Mouse (Mus musculus) myocyte (in vitro differentiated cells): Measurements from ENCODE around the gene Dock6. TPM values are rescaled to one million over a fixed set of nuclear protein-coding genes. Genes with fewer than 3 reads are reported as not detected.
"Not testable (repeated sequence)": the region's sequence is repeated elsewhere in the genome, so short reads cannot be mapped to it uniquely, and the experiment has no call there.

Source experiments
- H3K27me3 ChIP-seq: one replicate; pipeline ENCODE4 v1.6.1; 2011; ENCODE audit not compliant: control insufficient read depth, insufficient read depth, insufficient read length
- H3K36me3 ChIP-seq: one replicate; pipeline ENCODE4 v1.6.1; 2011; ENCODE audit not compliant: control insufficient read depth, insufficient read depth
- H3K4me2 ChIP-seq: one replicate; pipeline ENCODE4 v1.6.1; 2011; ENCODE audit warnings: low read depth, control low read depth
- H3K4me3 ChIP-seq: one replicate; pipeline ENCODE4 v1.5.1; 2011; ENCODE audit warnings: mild to moderate bottlenecking, control low read depth, moderate library complexity
- H3K79me2 ChIP-seq: one replicate; pipeline ENCODE4 v1.6.1; 2011; ENCODE audit not compliant: control insufficient read depth, insufficient read depth
- H3ac ChIP-seq: one replicate; pipeline ENCODE4 v1.6.1; 2011; ENCODE audit not compliant: control insufficient read depth, insufficient read length
- CEBPB ChIP-seq: IDR thresholded peaks from 2 replicates; pipeline ENCODE4 v1.6.1; 2011; ENCODE audit warnings: mild to moderate bottlenecking, moderate library complexity; ENCODE audit not compliant: poor library complexity, insufficient read depth, severe bottlenecking
- E2F4 ChIP-seq: IDR thresholded peaks from one replicate; pipeline ENCODE4 v1.6.1; 2011; ENCODE audit warnings: mild to moderate bottlenecking, control low read depth, moderate library complexity; ENCODE audit not compliant: insufficient read depth
- MAX ChIP-seq: IDR thresholded peaks from one replicate; pipeline ENCODE4 v1.6.1; 2011; ENCODE audit warnings: low read depth, mild to moderate bottlenecking, control low read depth
- MYOD1 ChIP-seq, 3 experiments: IDR thresholded peaks; one replicate each; pipeline ENCODE4 v1.6.1; 2011; ENCODE audit warnings: control low read depth in 2 of 3, low read depth in 2 of 3, mild to moderate bottlenecking in 2 of 3, moderate library complexity in 1 of 3; ENCODE audit not compliant: insufficient read length in 2 of 3, control insufficient read depth in 1 of 3
- MYOG ChIP-seq, 3 experiments: IDR thresholded peaks; one replicate each; pipeline ENCODE4 v1.6.1; 2011; ENCODE audit warnings: control low read depth in 2 of 3, low read depth in 2 of 3, mild to moderate bottlenecking in 2 of 3; ENCODE audit not compliant: insufficient read length in 2 of 3, control insufficient read depth in 1 of 3, insufficient read depth in 1 of 3
- POLR2A ChIP-seq: IDR thresholded peaks from one replicate; pipeline ENCODE4 v1.6.1; 2011; ENCODE audit warnings: low read depth, mild to moderate bottlenecking, control low read depth, moderate library complexity; ENCODE audit not compliant: insufficient read length
- POLR2AphosphoS2 ChIP-seq: IDR thresholded peaks from one replicate; pipeline ENCODE4 v1.6.1; 2011; ENCODE audit warnings: low read depth, control low read depth; ENCODE audit not compliant: insufficient read length
- REST ChIP-seq: IDR thresholded peaks from one replicate; pipeline ENCODE4 v1.6.1; 2011; ENCODE audit warnings: mild to moderate bottlenecking, control low read depth, moderate library complexity; ENCODE audit not compliant: insufficient read depth, insufficient read length
- SRF ChIP-seq: IDR thresholded peaks from one replicate; pipeline ENCODE4 v1.6.1; 2011; ENCODE audit warnings: low read depth; ENCODE audit not compliant: control insufficient read depth, insufficient read length
- TCF12 ChIP-seq: IDR thresholded peaks from one replicate; pipeline ENCODE4 v1.6.1; 2011; ENCODE audit warnings: mild to moderate bottlenecking, control low read depth; ENCODE audit not compliant: poor library complexity, insufficient read depth, severe bottlenecking
- TCF3 ChIP-seq: IDR thresholded peaks from one replicate; pipeline ENCODE4 v1.6.1; 2011; ENCODE audit warnings: low read depth, control low read depth; ENCODE audit not compliant: insufficient read length
- USF1 ChIP-seq: IDR thresholded peaks from one replicate; pipeline ENCODE4 v1.6.1; 2011; ENCODE audit warnings: low read depth, mild to moderate bottlenecking, control low read depth, moderate library complexity
- polyA plus RNA-seq: library from polyadenylated mRNA; unstranded; fragments of >200 nt; fragmentation: generic; extraction: Trizol; gene quantifications from one replicate; pipeline ENCODE4 v1.2.1, GENCODE M21; 2012; ENCODE audit warnings: missing spikeins

Gene Dock6
- polyA plus RNA-seq, 1 experiment: 20.3 TPM

- Histone ChIP-seq H3K79me2 (no peaks in the 10 kb centered on the region), H3K4me2 (peak overlapping the region; percentile 73), H3K36me3 (no peaks in the 10 kb centered on the region), H3ac (no peak overlapping the region), H3K27me3 (peaks cover 27% of the 10 kb centered on the region), H3K4me3 (no peak overlapping the region)
- no peak for TF ChIP-seq MAX
- TF ChIP-seq MYOD1 (IDR thresholded peaks at IDR 0.05; ENCODE audit: control insufficient read depth in 1 of 3, insufficient read length in 2 of 3, low read depth in 2 of 3): peak in 1 of 3 experiments; percentile 1
These were observed 18.6 kb upstream of the Dock6 start for GRCm38 (mm10) chr9:21870879-21871524.

- H3K36me3 ChIP-seq, H3K79me2 ChIP-seq, H3ac ChIP-seq, H3K4me3 ChIP-seq, H3K4me2 ChIP-seq: not testable (repeated sequence)
- peaks cover 21% of the 10 kb centered on the region for H3K27me3 ChIP-seq
These were observed 16.9 kb upstream of the Dock6 start for GRCm38 (mm10) chr9:21869290-21869689.

- Histone ChIP-seq H3K4me3 (no peak overlapping the region), H3ac (no peak overlapping the region), H3K79me2 (no peaks in the 10 kb centered on the region), H3K4me2 (no peak overlapping the region), H3K27me3 (peaks cover 15% of the 10 kb centered on the region), H3K36me3 (no peaks in the 10 kb centered on the region)
- TF ChIP-seq POLR2A: no peak
- TF ChIP-seq MYOD1 (IDR thresholded peaks at IDR 0.05; ENCODE audit: control insufficient read depth in 1 of 3, insufficient read length in 2 of 3, low read depth in 2 of 3): no peak
- no peak for TF ChIP-seq SRF
- no peak for TF ChIP-seq TCF3
- TF ChIP-seq MAX: no peak
These were observed 15.3 kb upstream of the Dock6 start for GRCm38 (mm10) chr9:21867726-21868125.

- no peak overlapping the region for H3K4me2 ChIP-seq
- TF ChIP-seq E2F4 (no peak), TCF12 (no peak)
- H3K4me3 ChIP-seq: no peak overlapping the region
- H3K27me3 ChIP-seq: peaks cover 5% of the 10 kb centered on the region
- no peak overlapping the region for H3ac ChIP-seq
- H3K79me2 ChIP-seq: no peaks in the 10 kb centered on the region
- H3K36me3 ChIP-seq: no peaks in the 10 kb centered on the region
These were observed 14.2 kb upstream of the Dock6 start for GRCm38 (mm10) chr9:21866641-21867040.

GRCm38 (mm10) chr9:21865673-21866398, 13.4 kb upstream of the Dock6 start:
- no peak for TF ChIP-seq POLR2AphosphoS2
- TF ChIP-seq MAX: no peak
- TF ChIP-seq TCF3: no peak
- no peak for TF ChIP-seq CEBPB
- TF ChIP-seq USF1: no peak
- no peak for TF ChIP-seq MYOG (IDR thresholded peaks at IDR 0.05; ENCODE audit: control insufficient read depth in 1 of 3, insufficient read depth in 1 of 3, insufficient read length in 2 of 3, low read depth in 2 of 3)
- no peaks in the 10 kb centered on the region for H3K79me2 ChIP-seq
- H3K36me3 ChIP-seq: no peaks in the 10 kb centered on the region
- H3K4me3 ChIP-seq: no peak overlapping the region
- H3ac ChIP-seq: no peak overlapping the region
- H3K4me2 ChIP-seq: no peak overlapping the region
- no peaks in the 10 kb centered on the region for H3K27me3 ChIP-seq

- Histone ChIP-seq H3K27me3 (no peaks in the 10 kb centered on the region), H3K4me2 (no peak overlapping the region), H3ac (no peak overlapping the region), H3K4me3 (no peak overlapping the region), H3K79me2 (no peaks in the 10 kb centered on the region), H3K36me3 (no peaks in the 10 kb centered on the region)
- TF ChIP-seq USF1 (no peak), MYOG (IDR thresholded peaks at IDR 0.05; ENCODE audit: control insufficient read depth in 1 of 3, insufficient read depth in 1 of 3, insufficient read length in 2 of 3, low read depth in 2 of 3) (no peak), E2F4 (no peak), CEBPB (no peak), SRF (no peak), REST (no peak), POLR2AphosphoS2 (no peak), TCF3 (no peak), MAX (no peak), POLR2A (no peak), TCF12 (no peak), MYOD1 (IDR thresholded peaks at IDR 0.05; ENCODE audit: control insufficient read depth in 1 of 3, insufficient read length in 2 of 3, low read depth in 2 of 3) (no peak)
These were observed 9.7 kb upstream of the Dock6 start for GRCm38 (mm10) chr9:21862181-21862580.

GRCm38 (mm10) chr9:21860349-21860748, 7.9 kb upstream of the Dock6 start:
- H3ac ChIP-seq, H3K79me2 ChIP-seq, H3K4me3 ChIP-seq, H3K4me2 ChIP-seq, H3K27me3 ChIP-seq, H3K36me3 ChIP-seq: not testable (repeated sequence)
